ENCODE assay signal across 9 mouse cellular contexts in the genomic region with DNA sequence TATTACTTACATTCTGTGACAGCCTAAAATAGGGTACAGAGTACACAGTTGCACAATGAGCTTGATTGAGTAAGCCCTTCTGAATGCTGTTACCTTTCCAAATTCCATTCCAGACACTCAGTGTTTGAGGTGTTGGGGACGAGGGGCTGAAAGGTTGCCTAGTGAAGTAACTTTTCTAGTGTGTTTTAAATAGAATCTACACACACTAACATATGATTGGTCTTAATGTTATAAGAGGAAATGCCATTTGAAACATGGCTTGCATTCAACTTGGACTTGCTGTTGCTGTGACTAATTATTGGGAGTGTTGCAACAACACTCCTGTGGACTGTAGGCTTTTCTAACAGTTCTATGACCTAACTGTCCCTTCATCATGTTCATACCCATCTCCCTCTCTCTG.
DNase-seq lines count a peak whose midpoint lies in the region; ATAC-seq lines count a peak whose summit lies in the region.
"Had no signal": no experiment of that assay in that cellular context is flagged by ENCODE, and none has a peak within 500 bp of the region (broad histone marks: within the 10 kb centered on the region; RNA-seq: fewer than 3 reads in every experiment).

No protein-coding gene starts in this region.

- 63% methylated on average over 1 of the region's 1 CpGs for WGBS in liver, embryonic 11.5 days
- WGBS in forebrain, embryonic 16.5 days = 65% methylated on average over 1 of the region's 1 CpGs

- H3K9me3 ChIP-seq in liver, embryonic 11.5 days (ENCODE audit: control insufficient read depth, low read length) = no peaks in the 10 kb centered on the region
- no peaks in the 10 kb centered on the region for H3K9me3 ChIP-seq in forebrain, embryonic 16.5 days (ENCODE audit: control insufficient read depth, low read length)

- H3K4me2 ChIP-seq in liver, embryonic 11.5 days = no peak overlapping the region
- no peak overlapping the region for H3K4me2 ChIP-seq in forebrain, embryonic 16.5 days (ENCODE audit: low read length)

- peak overlapping the region; percentile 19; the same call in 1 of the 2 replicates for H3K27ac ChIP-seq in liver, embryonic 11.5 days (ENCODE audit: low read depth, low read length)
- H3K27ac ChIP-seq in forebrain, embryonic 16.5 days (ENCODE audit: low read length) = no peak overlapping the region

- peaks cover 5% of the 10 kb centered on the region; the same call in 1 of the 2 replicates for H3K36me3 ChIP-seq in liver, embryonic 11.5 days (ENCODE audit: control insufficient read depth, insufficient read depth, low read length)
- H3K36me3 ChIP-seq in forebrain, embryonic 16.5 days (ENCODE audit: control insufficient read depth, insufficient read depth) = peaks cover 6% of the 10 kb centered on the region

- H3K4me1 ChIP-seq in liver, embryonic 11.5 days (replicated peaks; ENCODE audit: control insufficient read depth, insufficient read depth, low read length) = peaks cover 20% of the 10 kb centered on the region
- H3K4me1 ChIP-seq in forebrain, embryonic 16.5 days (replicated peaks; ENCODE audit: control insufficient read depth, insufficient read depth, low read length) = peaks cover 13% of the 10 kb centered on the region

- no peak overlapping the region for H3K9ac ChIP-seq in liver, embryonic 11.5 days (ENCODE audit: low read depth, low read length)
- no peak overlapping the region for H3K9ac ChIP-seq in forebrain, embryonic 16.5 days (replicated peaks; ENCODE audit: low read depth, low read length)

- H3K27me3 ChIP-seq in liver, embryonic 11.5 days (replicated peaks; ENCODE audit: control insufficient read depth, insufficient read depth, low read length) = no peaks in the 10 kb centered on the region
- H3K27me3 ChIP-seq in forebrain, embryonic 16.5 days (replicated peaks; ENCODE audit: control insufficient read depth, insufficient read depth, low read length) = no peaks in the 10 kb centered on the region
- H3K27me3 ChIP-seq: Patski had no signal

- DNase-seq in fat pad, adult 2 months (ENCODE audit: extremely low read depth, low read depth, low spot score) = peak; percentile 68
- DNase-seq in heart, adult 8-10 months (ENCODE audit: low spot score) = peak; percentile 62
- DNase-seq in liver, embryonic 11.5 days (ENCODE audit: low spot score) = no peak
- DNase-seq in lung, postnatal 36 days = peak; percentile 86
- no peak for DNase-seq in adrenal gland, adult 8-10 months
- DNase-seq in frontal cortex, postnatal 14 days (ENCODE audit: low spot score in 2 of 2) = no peak

- H3K4me3 ChIP-seq in liver, embryonic 11.5 days (ENCODE audit: low read depth, low read length) = no peak overlapping the region
- H3K4me3 ChIP-seq in forebrain, embryonic 16.5 days (replicated peaks; ENCODE audit: low read length) = no peak overlapping the region

- ATAC-seq in liver, embryonic 11.5 days (replicated peaks; ENCODE audit: low FRiP score) = no peak
- no peak for ATAC-seq in forebrain, embryonic 16.5 days
- ATAC-seq: forebrain, embryonic 14.5 days; Patski had no signal

Comparison
In these comparisons a context has a peak if more than half of its experiments do, and no peak if none do; other contexts are left out.
1. DNase-seq: peak in fat pad, adult 2 months (single experiment), heart, adult 8-10 months (single experiment) and lung, postnatal 36 days (single experiment); none in liver, embryonic 11.5 days (single experiment), adrenal gland, adult 8-10 months (single experiment) and frontal cortex, postnatal 14 days (0 of 2).